Mouse (Mus musculus): ENCODE results near the gene Kcnh4. TPM values are rescaled to one million over a fixed set of nuclear protein-coding genes. Genes with fewer than 3 reads are reported as not detected.

The Kcnh4 gene
- polyA plus RNA-seq, 1 experiment from 2014 or later: 5.7 TPM

- 94% methylated on average over 9 of the region's 9 CpGs for WGBS
Measured at GRCm38 (mm10) chr11:100735134-100735865, 24.4 kb downstream of the Kcnh4 start.

GRCm38 (mm10) chr11:100730477-100731205, 29.1 kb downstream of the Kcnh4 start:
- 0 out of 2 replicates have a peak, but pooled peaks cover 2% of the 10 kb centered on the region for H3K36me3 ChIP-seq (ENCODE audit: control insufficient read depth, insufficient read depth, low read length)
- no peak overlapping the region for H3K9ac ChIP-seq (ENCODE audit: low read depth, low read length)
- H3K9me3 ChIP-seq (ENCODE audit: control insufficient read depth, low read length): no peaks in the 10 kb centered on the region
- H3K4me1 ChIP-seq (replicated peaks; ENCODE audit: control insufficient read depth, insufficient read depth, low read length): no peaks in the 10 kb centered on the region
- DNase-seq (ENCODE audit: low spot score): no peak
- no peak overlapping the region for H3K27ac ChIP-seq (ENCODE audit: low read depth, low read length)
- H3K4me2 ChIP-seq (replicated peaks; ENCODE audit: low read depth, low read length): no peak overlapping the region
- WGBS: 90% methylated on average over 6 of the region's 6 CpGs
- no peak overlapping the region for H3K4me3 ChIP-seq (ENCODE audit: low read depth, low read length)
- H3K27me3 ChIP-seq (ENCODE audit: control insufficient read depth, insufficient read depth, low read length): no peaks in the 10 kb centered on the region
- ATAC-seq (ENCODE audit: low FRiP score): no peak

More at GRCm38 (mm10) chr11:100735134-100735865, 24.4 kb downstream of the Kcnh4 start:
- no peaks in the 10 kb centered on the region for H3K9me3 ChIP-seq (ENCODE audit: control insufficient read depth, low read length)
- H3K9ac ChIP-seq (ENCODE audit: low read depth, low read length): no peak overlapping the region
- H3K27me3 ChIP-seq (ENCODE audit: control insufficient read depth, insufficient read depth, low read length): no peaks in the 10 kb centered on the region
- H3K36me3 ChIP-seq (ENCODE audit: control insufficient read depth, insufficient read depth, low read length): 0 out of 2 replicates have a peak, but pooled peaks cover 2% of the 10 kb centered on the region
- H3K4me1 ChIP-seq (replicated peaks; ENCODE audit: control insufficient read depth, insufficient read depth, low read length): peaks cover 3% of the 10 kb centered on the region; the same call in 1 of the 2 replicates
- no peak overlapping the region for H3K27ac ChIP-seq (ENCODE audit: low read depth, low read length)
- H3K4me3 ChIP-seq (ENCODE audit: low read depth, low read length): no peak overlapping the region
- DNase-seq (ENCODE audit: low spot score) (no peak), ATAC-seq (ENCODE audit: low FRiP score) (no peak)
- H3K4me2 ChIP-seq (replicated peaks; ENCODE audit: low read depth, low read length): no peak overlapping the region

- WGBS: 89% methylated on average over 4 of the region's 4 CpGs
- H3K9me3 ChIP-seq (ENCODE audit: control insufficient read depth, low read length): no peaks in the 10 kb centered on the region
- no peak overlapping the region for H3K4me3 ChIP-seq (ENCODE audit: low read depth, low read length)
- ATAC-seq (ENCODE audit: low FRiP score): no peak
- no peak overlapping the region for H3K9ac ChIP-seq (ENCODE audit: low read depth, low read length)
- no peak overlapping the region for H3K4me2 ChIP-seq (replicated peaks; ENCODE audit: low read depth, low read length)
- DNase-seq (ENCODE audit: low spot score): no peak
- H3K27ac ChIP-seq (ENCODE audit: low read depth, low read length): no peak overlapping the region
- 0 out of 2 replicates have a peak, but pooled peaks cover 2% of the 10 kb centered on the region for H3K36me3 ChIP-seq (ENCODE audit: control insufficient read depth, insufficient read depth, low read length)
- no peaks in the 10 kb centered on the region for H3K4me1 ChIP-seq (replicated peaks; ENCODE audit: control insufficient read depth, insufficient read depth, low read length)
- H3K27me3 ChIP-seq (ENCODE audit: control insufficient read depth, insufficient read depth, low read length): no peaks in the 10 kb centered on the region
Measured at GRCm38 (mm10) chr11:100729976-100730375, 29.8 kb downstream of the Kcnh4 start.

GRCm38 (mm10) chr11:100728601-100729000, 31.1 kb downstream of the Kcnh4 start:
- H3K27me3 ChIP-seq (ENCODE audit: control insufficient read depth, insufficient read depth, low read length): no peaks in the 10 kb centered on the region
- 86% methylated on average over 6 of the region's 6 CpGs for WGBS
- no peak overlapping the region for H3K4me3 ChIP-seq (ENCODE audit: low read depth, low read length)
- no peak overlapping the region for H3K27ac ChIP-seq (ENCODE audit: low read depth, low read length)
- DNase-seq (ENCODE audit: low spot score) (no peak), ATAC-seq (ENCODE audit: low FRiP score) (no peak)
- no peaks in the 10 kb centered on the region for H3K9me3 ChIP-seq (ENCODE audit: control insufficient read depth, low read length)
- H3K4me1 ChIP-seq (replicated peaks; ENCODE audit: control insufficient read depth, insufficient read depth, low read length): no peaks in the 10 kb centered on the region
- H3K4me2 ChIP-seq (replicated peaks; ENCODE audit: low read depth, low read length): no peak overlapping the region
- H3K36me3 ChIP-seq (ENCODE audit: control insufficient read depth, insufficient read depth, low read length): 0 out of 2 replicates have a peak, but pooled peaks cover 2% of the 10 kb centered on the region
- no peak overlapping the region for H3K9ac ChIP-seq (ENCODE audit: low read depth, low read length)

GRCm38 (mm10) chr11:100727201-100727600, 32.5 kb downstream of the Kcnh4 start:
- ATAC-seq (ENCODE audit: low FRiP score): no peak
- H3K4me3 ChIP-seq (ENCODE audit: low read depth, low read length): no peak overlapping the region
- H3K27ac ChIP-seq (ENCODE audit: low read depth, low read length): no peak overlapping the region
- H3K27me3 ChIP-seq (ENCODE audit: control insufficient read depth, insufficient read depth, low read length): no peaks in the 10 kb centered on the region
- no peaks in the 10 kb centered on the region for H3K9me3 ChIP-seq (ENCODE audit: control insufficient read depth, low read length)
- no peak for DNase-seq (ENCODE audit: low spot score)
- H3K4me1 ChIP-seq (replicated peaks; ENCODE audit: control insufficient read depth, insufficient read depth, low read length): no peaks in the 10 kb centered on the region
- no peak overlapping the region for H3K9ac ChIP-seq (ENCODE audit: low read depth, low read length)
- no peak overlapping the region for H3K4me2 ChIP-seq (replicated peaks; ENCODE audit: low read depth, low read length)
- WGBS: 94% methylated on average over 3 of the region's 3 CpGs
- no peaks in the 10 kb centered on the region for H3K36me3 ChIP-seq (ENCODE audit: control insufficient read depth, insufficient read depth, low read length)

GRCm38 (mm10) chr11:100724919-100725512, 34.7 kb downstream of the Kcnh4 start:
- Histone ChIP-seq H3K4me1 (replicated peaks; ENCODE audit: control insufficient read depth, insufficient read depth, low read length) (no peaks in the 10 kb centered on the region), H3K9me3 (ENCODE audit: control insufficient read depth, low read length) (no peaks in the 10 kb centered on the region), H3K4me2 (replicated peaks; ENCODE audit: low read depth, low read length) (no peak overlapping the region), H3K4me3 (ENCODE audit: low read depth, low read length) (no peak overlapping the region), H3K27ac (ENCODE audit: low read depth, low read length) (no peak overlapping the region), H3K27me3 (ENCODE audit: control insufficient read depth, insufficient read depth, low read length) (no peaks in the 10 kb centered on the region), H3K36me3 (ENCODE audit: control insufficient read depth, insufficient read depth, low read length) (no peaks in the 10 kb centered on the region), H3K9ac (ENCODE audit: low read depth, low read length) (no peak overlapping the region)
- DNase-seq (ENCODE audit: low spot score) (no peak), ATAC-seq (ENCODE audit: low FRiP score) (no peak)
- 51% methylated on average over 5 of the region's 5 CpGs for WGBS

GRCm38 (mm10) chr11:100722493-100723028, 37.2 kb downstream of the Kcnh4 start:
- WGBS: 56% methylated on average over 2 of the region's 2 CpGs
- Histone ChIP-seq H3K9ac (ENCODE audit: low read depth, low read length) (no peak overlapping the region), H3K9me3 (ENCODE audit: control insufficient read depth, low read length) (no peaks in the 10 kb centered on the region), H3K27ac (ENCODE audit: low read depth, low read length) (no peak overlapping the region), H3K36me3 (ENCODE audit: control insufficient read depth, insufficient read depth, low read length) (no peaks in the 10 kb centered on the region), H3K4me1 (replicated peaks; ENCODE audit: control insufficient read depth, insufficient read depth, low read length) (no peaks in the 10 kb centered on the region), H3K4me3 (ENCODE audit: low read depth, low read length) (no peak overlapping the region), H3K27me3 (ENCODE audit: control insufficient read depth, insufficient read depth, low read length) (no peaks in the 10 kb centered on the region), H3K4me2 (replicated peaks; ENCODE audit: low read depth, low read length) (no peak overlapping the region)
- ATAC-seq (ENCODE audit: low FRiP score): no peak
- DNase-seq (ENCODE audit: low spot score): no peak

GRCm38 (mm10) chr11:100721776-100722492, 37.8 kb downstream of the Kcnh4 start:
- WGBS: 75% methylated on average over 8 of the region's 8 CpGs
- no peaks in the 10 kb centered on the region for H3K36me3 ChIP-seq (ENCODE audit: control insufficient read depth, insufficient read depth, low read length)
- H3K4me3 ChIP-seq (ENCODE audit: low read depth, low read length): no peak overlapping the region
- ATAC-seq (ENCODE audit: low FRiP score) (no peak), DNase-seq (ENCODE audit: low spot score) (no peak)
- no peak overlapping the region for H3K4me2 ChIP-seq (replicated peaks; ENCODE audit: low read depth, low read length)
- no peaks in the 10 kb centered on the region for H3K4me1 ChIP-seq (replicated peaks; ENCODE audit: control insufficient read depth, insufficient read depth, low read length)
- no peak overlapping the region for H3K27ac ChIP-seq (ENCODE audit: low read depth, low read length)
- H3K9ac ChIP-seq (ENCODE audit: low read depth, low read length): no peak overlapping the region
- no peaks in the 10 kb centered on the region for H3K9me3 ChIP-seq (ENCODE audit: control insufficient read depth, low read length)
- H3K27me3 ChIP-seq (ENCODE audit: control insufficient read depth, insufficient read depth, low read length): no peaks in the 10 kb centered on the region
